Mouse (Mus musculus): ENCODE measurements around the gene Prkar2a.

- TF ChIP-seq CHD2 (IDR thresholded peaks at IDR 0.05; ENCODE audit: low read depth, low read length) (no peak), ZNF384 (IDR thresholded peaks at IDR 0.05; ENCODE audit: low read depth, low read length) (no peak), MAFK (IDR thresholded peaks at IDR 0.05; ENCODE audit: insufficient read depth, low read depth, low read length) (no peak)
Observed at GRCm38 (mm10) chr9:108708833-108709232, 19.7 kb downstream of the Prkar2a start.

Data from ES-E14 (cell line).